Mouse (Mus musculus): ENCODE results near the gene Thap4. TPM values are rescaled to one million over a fixed set of nuclear protein-coding genes. Genes with fewer than 3 reads are reported as not detected.
A peak's percentile ranks its signal among the peaks of the same experiment; 100 is the strongest.

Gene Thap4
- polyA plus RNA-seq, 1 experiment from 2014 or later: 75.3 TPM

- Histone ChIP-seq H3K4me2 (replicated peaks; ENCODE audit: low read depth, low read length) (no peak overlapping the region), H3K4me3 (ENCODE audit: low read length) (no peak overlapping the region), H3K27ac (ENCODE audit: low read length) (no peak overlapping the region), H3K36me3 (ENCODE audit: insufficient read depth, low read length) (peaks cover 25% of the 10 kb centered on the region), H3K27me3 (ENCODE audit: insufficient read depth, low read length) (no peaks in the 10 kb centered on the region), H3K9me3 (ENCODE audit: low read length) (no peaks in the 10 kb centered on the region), H3K4me1 (ENCODE audit: insufficient read depth, low read length) (peaks cover 7% of the 10 kb centered on the region), H3K9ac (replicated peaks; ENCODE audit: low read length) (no peak overlapping the region)
- ATAC-seq (ENCODE audit: low FRiP score, low TSS enrichment): no peak
- WGBS: 93% methylated on average over 1 of the region's 1 CpGs
Observed at GRCm38 (mm10) chr1:93748539-93748938, 6.1 kb downstream of the Thap4 start.

- no peak overlapping the region for H3K9ac ChIP-seq (replicated peaks; ENCODE audit: low read length)
- 50% methylated on average over 5 of the region's 5 CpGs for WGBS
- no peak overlapping the region for H3K4me2 ChIP-seq (replicated peaks; ENCODE audit: low read depth, low read length)
- H3K9me3 ChIP-seq (ENCODE audit: low read length): no peaks in the 10 kb centered on the region
- no peak overlapping the region for H3K27ac ChIP-seq (ENCODE audit: low read length)
- H3K4me3 ChIP-seq (ENCODE audit: low read length): no peak overlapping the region
- no peaks in the 10 kb centered on the region for H3K4me1 ChIP-seq (ENCODE audit: insufficient read depth, low read length)
- peaks cover 26% of the 10 kb centered on the region for H3K36me3 ChIP-seq (ENCODE audit: insufficient read depth, low read length)
- ATAC-seq (ENCODE audit: low FRiP score, low TSS enrichment): 0 out of 2 replicates have a peak, but pooled peaks have one; percentile 46
- no peaks in the 10 kb centered on the region for H3K27me3 ChIP-seq (ENCODE audit: insufficient read depth, low read length)
Observed at GRCm38 (mm10) chr1:93746179-93746578, 8.5 kb downstream of the Thap4 start.

GRCm38 (mm10) chr1:93742910-93743309, 11.8 kb downstream of the Thap4 start:
- H3K27me3 ChIP-seq (ENCODE audit: insufficient read depth, low read length): no peaks in the 10 kb centered on the region
- no peak overlapping the region for H3K4me2 ChIP-seq (replicated peaks; ENCODE audit: low read depth, low read length)
- ATAC-seq (ENCODE audit: low FRiP score, low TSS enrichment): no peak
- no peak overlapping the region for H3K9ac ChIP-seq (replicated peaks; ENCODE audit: low read length)
- H3K36me3 ChIP-seq (ENCODE audit: insufficient read depth, low read length): peaks cover 6% of the 10 kb centered on the region; the same call in 1 of the 2 replicates
- no peaks in the 10 kb centered on the region for H3K9me3 ChIP-seq (ENCODE audit: low read length)
- H3K4me1 ChIP-seq (ENCODE audit: insufficient read depth, low read length): no peaks in the 10 kb centered on the region
- no peak overlapping the region for H3K27ac ChIP-seq (ENCODE audit: low read length)
- H3K4me3 ChIP-seq (ENCODE audit: low read length): no peak overlapping the region

GRCm38 (mm10) chr1:93741987-93742386, 12.7 kb downstream of the Thap4 start:
- H3K4me1 ChIP-seq (ENCODE audit: insufficient read depth, low read length): no peaks in the 10 kb centered on the region
- H3K27me3 ChIP-seq (ENCODE audit: insufficient read depth, low read length): no peaks in the 10 kb centered on the region
- peaks cover 6% of the 10 kb centered on the region; the same call in 1 of the 2 replicates for H3K36me3 ChIP-seq (ENCODE audit: insufficient read depth, low read length)
- no peak overlapping the region for H3K9ac ChIP-seq (replicated peaks; ENCODE audit: low read length)
- no peak overlapping the region for H3K4me2 ChIP-seq (replicated peaks; ENCODE audit: low read depth, low read length)
- H3K4me3 ChIP-seq (ENCODE audit: low read length): no peak overlapping the region
- 72% methylated on average over 4 of the region's 4 CpGs for WGBS
- no peak overlapping the region for H3K27ac ChIP-seq (ENCODE audit: low read length)
- no peak for ATAC-seq (ENCODE audit: low FRiP score, low TSS enrichment)
- H3K9me3 ChIP-seq (ENCODE audit: low read length): no peaks in the 10 kb centered on the region

GRCm38 (mm10) chr1:93740671-93741070, 14.0 kb downstream of the Thap4 start:
- Histone ChIP-seq H3K27me3 (ENCODE audit: insufficient read depth, low read length) (no peaks in the 10 kb centered on the region), H3K4me1 (ENCODE audit: insufficient read depth, low read length) (no peaks in the 10 kb centered on the region), H3K4me2 (replicated peaks; ENCODE audit: low read depth, low read length) (no peak overlapping the region), H3K4me3 (ENCODE audit: low read length) (no peak overlapping the region), H3K9me3 (ENCODE audit: low read length) (no peaks in the 10 kb centered on the region), H3K27ac (ENCODE audit: low read length) (no peak overlapping the region), H3K9ac (replicated peaks; ENCODE audit: low read length) (no peak overlapping the region), H3K36me3 (ENCODE audit: insufficient read depth, low read length) (peaks cover 6% of the 10 kb centered on the region; the same call in 1 of the 2 replicates)
- 91% methylated on average over 2 of the region's 2 CpGs for WGBS
- ATAC-seq (ENCODE audit: low FRiP score, low TSS enrichment): no peak

GRCm38 (mm10) chr1:93737711-93738110, 17.0 kb downstream of the Thap4 start:
- Histone ChIP-seq H3K27me3 (ENCODE audit: insufficient read depth, low read length) (no peaks in the 10 kb centered on the region), H3K4me2 (replicated peaks; ENCODE audit: low read depth, low read length) (no peak overlapping the region), H3K27ac (ENCODE audit: low read length) (no peak overlapping the region), H3K9me3 (ENCODE audit: low read length) (no peaks in the 10 kb centered on the region), H3K4me3 (ENCODE audit: low read length) (no peak overlapping the region), H3K4me1 (ENCODE audit: insufficient read depth, low read length) (no peaks in the 10 kb centered on the region), H3K9ac (replicated peaks; ENCODE audit: low read length) (no peak overlapping the region), H3K36me3 (ENCODE audit: insufficient read depth, low read length) (no peaks in the 10 kb centered on the region)
- WGBS: 93% methylated on average over 5 of the region's 5 CpGs
- no peak for ATAC-seq (ENCODE audit: low FRiP score, low TSS enrichment)

- Histone ChIP-seq H3K4me2 (replicated peaks; ENCODE audit: low read depth, low read length) (no peak overlapping the region), H3K9ac (replicated peaks; ENCODE audit: low read length) (no peak overlapping the region), H3K9me3 (ENCODE audit: low read length) (no peaks in the 10 kb centered on the region), H3K27me3 (ENCODE audit: insufficient read depth, low read length) (no peaks in the 10 kb centered on the region), H3K4me1 (ENCODE audit: insufficient read depth, low read length) (no peaks in the 10 kb centered on the region), H3K4me3 (ENCODE audit: low read length) (no peak overlapping the region), H3K27ac (ENCODE audit: low read length) (no peak overlapping the region), H3K36me3 (ENCODE audit: insufficient read depth, low read length) (no peaks in the 10 kb centered on the region)
- ATAC-seq (ENCODE audit: low FRiP score, low TSS enrichment): no peak
- 96% methylated on average over 3 of the region's 3 CpGs for WGBS
Observed at GRCm38 (mm10) chr1:93735859-93736258, 18.8 kb downstream of the Thap4 start.

GRCm38 (mm10) chr1:93731880-93732281, 22.8 kb downstream of the Thap4 start:
- H3K27ac ChIP-seq (ENCODE audit: low read length): no peak overlapping the region
- H3K36me3 ChIP-seq (ENCODE audit: insufficient read depth, low read length): no peaks in the 10 kb centered on the region
- H3K9me3 ChIP-seq (ENCODE audit: low read length): no peaks in the 10 kb centered on the region
- no peak overlapping the region for H3K4me3 ChIP-seq (ENCODE audit: low read length)
- no peaks in the 10 kb centered on the region for H3K27me3 ChIP-seq (ENCODE audit: insufficient read depth, low read length)
- no peak overlapping the region for H3K9ac ChIP-seq (replicated peaks; ENCODE audit: low read length)
- 0 out of 2 replicates have a peak overlapping the region, but pooled peaks have one; percentile 13 for H3K4me2 ChIP-seq (replicated peaks; ENCODE audit: low read depth, low read length)
- ATAC-seq (ENCODE audit: low FRiP score, low TSS enrichment): no peak; the same call in 1 of the 2 replicates
- H3K4me1 ChIP-seq (ENCODE audit: insufficient read depth, low read length): no peaks in the 10 kb centered on the region
- WGBS: 33% methylated on average over 3 of the region's 3 CpGs

- peak overlapping the region; percentile 28; the same call in 1 of the 2 replicates for H3K4me2 ChIP-seq (replicated peaks; ENCODE audit: low read depth, low read length)
- ATAC-seq (ENCODE audit: low FRiP score, low TSS enrichment): no peak
Observed at GRCm38 (mm10) chr1:93731103-93731502, 23.6 kb downstream of the Thap4 start.

GRCm38 (mm10) chr1:93726974-93727373, 27.7 kb downstream of the Thap4 start:
- H3K36me3 ChIP-seq (ENCODE audit: insufficient read depth, low read length): peaks cover 12% of the 10 kb centered on the region; the same call in 1 of the 2 replicates
- H3K9me3 ChIP-seq (ENCODE audit: low read length): no peaks in the 10 kb centered on the region
- no peak overlapping the region for H3K4me3 ChIP-seq (ENCODE audit: low read length)
- H3K9ac ChIP-seq (replicated peaks; ENCODE audit: low read length): no peak overlapping the region
- H3K4me1 ChIP-seq (ENCODE audit: insufficient read depth, low read length): no peaks in the 10 kb centered on the region
- H3K27ac ChIP-seq (ENCODE audit: low read length): no peak overlapping the region
- H3K4me2 ChIP-seq (replicated peaks; ENCODE audit: low read depth, low read length): no peak overlapping the region
- H3K27me3 ChIP-seq (ENCODE audit: insufficient read depth, low read length): no peaks in the 10 kb centered on the region
- 50% methylated on average over 3 of the region's 3 CpGs for WGBS
- peak; percentile 60 for ATAC-seq (ENCODE audit: low FRiP score, low TSS enrichment)

More at GRCm38 (mm10) chr1:93731103-93731502, 23.6 kb downstream of the Thap4 start:
- Histone ChIP-seq H3K4me1 (ENCODE audit: insufficient read depth, low read length) (no peaks in the 10 kb centered on the region), H3K4me3 (ENCODE audit: low read length) (peak overlapping the region; percentile 16; the same call in 1 of the 2 replicates), H3K36me3 (ENCODE audit: insufficient read depth, low read length) (no peaks in the 10 kb centered on the region), H3K27ac (ENCODE audit: low read length) (no peak overlapping the region), H3K9me3 (ENCODE audit: low read length) (no peaks in the 10 kb centered on the region), H3K9ac (replicated peaks; ENCODE audit: low read length) (0 out of 2 replicates have a peak overlapping the region, but pooled peaks have one; percentile 7), H3K27me3 (ENCODE audit: insufficient read depth, low read length) (no peaks in the 10 kb centered on the region)
- WGBS: 89% methylated on average over 5 of the region's 5 CpGs

Data from kidney, embryonic 16.5 days (tissue).